Mouse (Mus musculus) MN1 (cell line): Measurements from ENCODE around the gene Gm10912.
A peak's percentile ranks its signal among the peaks of the same experiment; 100 is the strongest.
"Not testable (repeated sequence)": the region's sequence is repeated elsewhere in the genome, so short reads cannot be mapped to it uniquely, and the experiment has no call there.

Experiments used
- DNase-seq: peaks from one replicate; pipeline ENCODE4 v3.0.0-alpha.2; 2016; ENCODE audit warnings: low spot score

Gene Gm10912

DNA sequence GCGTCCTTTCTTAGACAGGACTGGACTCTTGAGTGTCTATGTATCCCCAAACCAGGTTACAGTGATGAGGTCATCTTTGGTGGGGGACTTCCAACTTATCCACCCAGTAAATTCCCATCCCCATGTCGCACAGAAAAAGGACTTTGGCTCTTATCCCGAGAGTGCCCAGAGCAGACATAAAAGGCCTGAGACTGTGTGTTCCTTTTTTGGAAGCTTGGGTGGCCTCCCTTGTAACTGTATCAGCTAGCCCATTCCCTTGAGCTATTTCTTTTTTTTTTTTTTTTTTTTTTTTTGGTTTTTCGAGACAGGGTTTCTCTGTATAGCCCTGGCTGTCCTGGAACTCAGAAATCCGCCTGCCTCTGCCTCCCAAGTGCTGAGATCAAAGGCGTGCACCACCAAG lies at the start of gene Gm10912:
Gene Gm10912, plus strand, starts transcription at position 301 of the 400 bp plus-strand sequence.
- DNase-seq, result not testable (repeated sequence)

GRCm38 (mm10) chr2:104023096-104023495 lies 42.5 kb upstream of the Gm10912 start:
- no peak for DNase-seq

DNA sequence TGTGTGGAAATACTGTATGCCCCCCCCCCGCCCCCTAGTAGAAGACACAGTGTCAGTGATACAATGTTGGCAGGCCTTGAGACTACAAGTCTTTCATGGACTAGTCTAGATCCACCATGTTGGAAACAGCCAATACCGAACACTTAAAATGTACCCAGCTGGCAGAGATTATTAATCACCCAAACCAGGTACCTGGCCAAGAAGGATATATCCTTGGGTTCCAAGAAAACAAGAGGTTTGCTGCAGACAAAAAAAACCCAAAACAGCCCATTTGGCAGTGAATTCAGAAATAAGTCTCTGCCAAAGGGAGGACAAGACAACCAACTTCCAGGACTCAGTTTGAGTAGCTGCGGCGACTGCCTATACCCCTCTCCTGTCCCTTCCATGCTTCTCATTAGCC lies 41.0 kb upstream of the Gm10912 start:
- DNase-seq, result no peak

GRCm38 (mm10) chr2:104027458-104028138 lies 38.0 kb upstream of the Gm10912 start, which contains the start of gene Fbxo3:
TSS of gene Fbxo3 (plus strand) at chr2:104027721.
- peak; percentile 87 for DNase-seq

DNA sequence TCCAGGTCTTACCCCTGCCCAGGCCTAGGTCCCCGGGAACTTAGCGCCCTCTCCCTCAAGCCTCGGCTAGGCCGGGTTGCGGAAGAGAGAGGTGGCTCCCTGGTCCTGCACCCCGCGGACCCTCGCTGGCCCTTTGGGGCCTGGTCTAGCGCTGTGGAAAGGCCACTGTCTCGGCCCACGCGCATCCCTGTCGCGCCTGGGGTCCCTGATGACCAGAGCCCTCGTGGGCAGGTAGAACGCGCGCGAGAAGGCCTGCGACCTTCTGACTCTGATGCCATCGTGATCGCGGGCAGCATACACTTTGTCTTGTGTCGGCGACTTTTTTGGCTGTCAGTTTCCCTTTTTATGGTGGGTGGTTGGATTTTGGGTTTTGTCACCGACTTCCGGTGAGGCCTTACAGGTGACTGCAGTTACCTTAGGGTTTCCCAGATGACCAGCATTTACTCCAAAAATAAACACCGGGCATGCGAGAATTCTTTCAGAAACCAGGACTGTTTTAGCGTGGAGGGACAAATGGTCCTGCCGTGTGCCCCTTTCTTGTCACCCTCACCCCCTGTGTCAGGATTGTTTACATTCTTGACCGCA lies 37.4 kb upstream of the Gm10912 start, which contains the start of gene 4931422A03Rik:
Gene 4931422A03Rik, minus strand, starts transcription at position 223 of the 585 bp plus-strand sequence.
- peak; percentile 60 for DNase-seq

DNA sequence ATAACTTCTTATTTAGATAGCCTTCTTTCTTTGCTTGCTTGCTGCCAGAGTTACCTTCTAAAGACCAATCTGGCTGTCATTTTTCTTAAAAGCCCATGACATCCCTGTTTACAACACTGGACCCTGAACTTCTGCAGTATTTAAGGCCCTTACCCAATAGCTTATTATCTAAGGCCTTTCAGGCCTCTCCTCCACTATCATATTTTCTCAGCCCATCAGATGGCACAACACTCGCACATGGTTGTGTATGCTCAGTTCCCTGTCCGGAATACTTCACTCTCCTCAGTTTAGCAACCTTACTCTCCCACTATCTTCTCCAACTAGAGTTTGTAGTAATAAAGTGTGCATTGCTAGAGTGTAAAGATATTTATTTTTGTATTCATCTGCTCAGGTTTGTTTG lies 36.6 kb upstream of the Gm10912 start:
- DNase-seq, result no peak

GRCm38 (mm10) chr2:104030381-104030780 lies 35.2 kb upstream of the Gm10912 start:
- DNase-seq, result no peak

GRCm38 (mm10) chr2:104032056-104032455 lies 33.6 kb upstream of the Gm10912 start:
- DNase-seq, result no peak

DNA sequence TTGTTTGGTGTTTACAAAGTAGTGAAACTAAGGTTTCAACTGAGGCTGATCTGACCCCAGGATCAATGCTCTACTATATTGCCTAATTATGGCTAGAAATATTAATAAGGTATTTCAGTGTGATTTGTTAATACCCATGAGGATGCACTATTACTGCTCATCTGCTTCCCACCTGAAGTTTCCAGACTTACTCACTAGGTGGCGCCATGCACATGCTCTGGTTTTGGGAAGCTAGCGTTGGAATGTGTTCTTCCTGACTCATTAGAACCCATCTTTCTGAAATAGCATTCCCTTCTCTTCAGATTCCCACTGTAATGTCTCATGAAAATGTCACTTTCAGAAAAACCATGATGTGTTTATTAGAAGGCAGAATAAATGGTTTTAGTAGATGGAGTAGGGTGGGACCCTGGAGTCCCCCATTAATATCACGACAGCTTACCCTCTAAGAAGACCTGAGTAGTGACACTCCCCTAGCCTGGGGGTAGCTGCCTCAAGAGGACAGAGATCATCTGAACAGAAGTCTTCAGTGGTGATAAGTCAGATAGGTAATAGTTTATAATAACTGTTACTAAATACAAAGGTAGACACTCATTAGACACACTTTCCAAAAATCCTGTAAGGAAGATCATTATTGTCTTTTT lies 30.7 kb upstream of the Gm10912 start:
- peak; percentile 67 for DNase-seq

DNA sequence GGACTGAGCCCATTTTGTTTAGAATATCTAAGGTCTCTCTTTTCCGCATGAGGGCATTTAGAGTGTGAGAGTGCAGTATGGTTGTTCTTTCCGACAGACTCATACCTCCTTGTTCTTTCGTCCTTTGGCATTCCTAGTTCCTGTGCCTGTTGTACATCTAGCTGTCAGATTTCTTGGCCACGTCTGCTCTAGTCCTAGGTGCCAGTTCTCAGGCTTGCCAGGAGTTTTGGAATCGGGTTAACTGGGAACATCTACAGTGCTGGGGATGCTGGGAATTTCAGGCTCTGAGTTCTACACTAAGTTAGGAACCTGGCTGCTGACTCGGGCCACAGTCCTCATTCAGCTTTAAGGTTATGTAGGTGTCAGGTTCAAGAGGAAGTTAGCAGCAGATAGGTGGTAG lies 30.0 kb upstream of the Gm10912 start:
- no peak for DNase-seq

DNA sequence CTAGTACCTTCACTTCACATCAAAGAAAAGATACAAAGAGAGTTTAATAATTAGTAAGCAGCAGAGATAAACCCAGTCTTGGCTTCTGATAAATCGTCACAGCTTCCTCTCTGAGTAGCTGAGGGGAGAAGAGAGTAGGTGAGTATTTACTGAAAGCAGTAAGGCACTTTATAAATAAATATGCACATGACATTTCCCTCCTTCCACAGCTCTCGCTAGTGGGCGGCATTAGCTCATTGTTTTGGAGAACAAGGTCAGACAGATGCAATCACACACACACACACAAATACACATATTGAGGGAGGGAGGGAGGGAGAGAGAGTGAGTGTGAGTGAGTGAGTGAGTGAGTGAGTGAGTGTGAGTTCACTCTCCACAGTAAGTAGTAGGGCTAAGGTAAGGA lies 29.3 kb upstream of the Gm10912 start:
- no peak for DNase-seq

DNA sequence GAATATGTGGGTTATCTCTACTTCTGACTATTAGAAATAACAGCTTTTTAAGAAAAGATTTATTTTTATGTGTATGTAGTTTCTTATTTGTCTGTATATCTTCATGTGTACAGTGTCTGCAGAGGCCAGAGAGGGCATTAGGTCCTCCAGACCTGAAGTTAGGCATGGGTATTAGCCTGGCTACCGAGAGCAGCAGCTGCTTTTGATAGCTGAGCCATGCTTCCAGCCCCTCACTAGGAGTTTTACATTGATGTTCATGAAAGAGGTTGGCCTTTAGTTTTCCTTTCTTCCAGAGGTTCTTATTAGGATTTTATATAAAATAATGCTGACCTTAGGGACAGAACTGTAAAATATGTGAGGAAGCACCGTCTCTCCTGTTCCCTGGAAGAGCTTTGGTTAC lies 27.4 kb upstream of the Gm10912 start:
- DNase-seq, result no peak

DNA sequence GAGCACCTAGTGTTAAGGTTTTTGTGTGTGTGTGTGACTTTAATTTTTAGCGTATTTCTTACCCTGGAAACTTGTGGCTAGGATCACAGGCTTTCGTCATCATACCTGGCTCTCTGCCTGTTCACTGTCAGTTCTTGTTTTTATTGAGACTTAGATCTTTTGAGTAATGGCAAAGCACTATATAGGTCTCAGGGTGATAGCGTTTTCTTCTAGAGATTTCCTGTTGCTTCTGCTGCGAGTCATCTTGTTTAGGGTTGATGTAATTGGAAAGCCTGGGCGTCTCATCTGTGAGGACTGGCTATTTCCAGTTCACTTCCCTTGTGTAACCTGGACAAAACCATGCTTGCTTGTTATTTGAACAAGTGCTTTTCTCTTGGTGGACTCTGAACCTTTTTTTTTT lies 24.0 kb upstream of the Gm10912 start:
- peak; percentile 29 for DNase-seq

DNA sequence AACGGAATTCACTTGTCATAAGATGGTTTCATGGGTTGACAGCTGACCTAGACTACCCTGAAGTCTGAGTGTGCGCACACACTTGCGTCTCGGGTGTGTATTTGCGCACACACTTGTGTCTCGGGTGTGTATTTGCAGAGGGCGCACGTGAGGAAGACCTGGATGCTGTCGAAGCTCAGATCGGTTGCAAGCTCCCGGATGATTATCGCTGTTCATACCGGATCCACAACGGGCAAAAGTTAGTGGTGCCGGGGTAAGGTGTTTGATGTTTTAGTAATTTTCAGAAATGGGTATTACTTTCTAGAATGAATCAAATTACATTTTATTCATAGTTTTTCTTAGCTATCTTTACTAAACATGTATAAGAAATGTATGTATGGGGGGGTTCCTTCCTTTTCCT lies 22.9 kb upstream of the Gm10912 start:
- DNase-seq, result no peak

- no peak for DNase-seq
Observed at GRCm38 (mm10) chr2:104043624-104044478, 21.8 kb upstream of the Gm10912 start.

DNA sequence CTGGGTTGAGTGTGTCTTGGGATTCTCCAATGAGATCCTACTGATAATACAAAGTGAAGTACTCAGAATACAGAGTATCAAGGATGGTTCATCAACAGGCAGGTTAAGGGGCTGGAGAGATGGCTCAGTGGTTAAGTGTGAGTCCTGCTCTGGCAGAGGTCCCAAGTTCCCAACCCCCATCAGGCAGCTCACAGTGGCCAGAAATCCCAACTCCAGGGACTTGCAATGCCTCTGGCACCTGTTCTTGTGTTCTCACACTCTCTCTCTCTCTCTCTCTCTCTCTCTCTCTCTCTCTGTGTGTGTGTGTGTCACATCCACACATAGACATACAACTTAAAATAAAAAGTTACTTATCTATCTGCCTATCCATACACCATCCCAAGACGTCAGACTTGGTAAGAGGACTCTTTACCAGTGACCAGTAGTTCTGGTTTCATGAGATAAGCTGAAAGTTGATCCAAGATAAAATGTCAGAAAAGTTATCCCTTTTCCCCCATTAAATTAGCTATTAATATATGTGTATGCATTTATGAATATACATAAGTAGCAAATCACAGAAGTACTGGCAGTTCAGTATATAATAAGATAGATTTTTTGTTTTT lies 21.0 kb upstream of the Gm10912 start:
- DNase-seq, result no peak

GRCm38 (mm10) chr2:104058381-104058780 lies 7.2 kb upstream of the Gm10912 start:
- DNase-seq, result no peak

DNA sequence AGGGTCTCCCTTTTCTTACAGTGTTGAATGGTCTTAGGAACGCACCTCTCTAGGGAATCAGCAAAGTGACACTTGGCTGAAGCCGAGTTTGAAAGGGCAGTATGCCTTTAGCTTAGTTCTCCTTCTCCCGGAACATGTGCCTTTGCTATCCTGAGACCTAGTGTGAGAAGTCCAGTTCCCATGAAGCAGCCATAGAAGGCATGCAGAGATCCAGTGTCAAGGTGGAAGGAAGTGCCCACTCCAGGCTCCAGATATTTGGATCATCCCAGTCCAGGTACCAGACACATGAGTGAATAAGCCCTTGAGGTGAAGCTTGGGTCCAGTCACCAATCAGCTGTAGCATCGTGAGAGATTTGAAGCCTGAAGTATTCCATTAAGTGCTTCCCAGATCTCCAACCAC lies 6.7 kb upstream of the Gm10912 start:
- DNase-seq, result no peak

- no peak for DNase-seq
Observed at GRCm38 (mm10) chr2:104059786-104060185, 5.8 kb upstream of the Gm10912 start.

GRCm38 (mm10) chr2:104060996-104061395 lies 4.6 kb upstream of the Gm10912 start:
- DNase-seq, result no peak

- DNase-seq, result no peak
Observed at GRCm38 (mm10) chr2:104062665-104063064, 3.0 kb upstream of the Gm10912 start.

DNA sequence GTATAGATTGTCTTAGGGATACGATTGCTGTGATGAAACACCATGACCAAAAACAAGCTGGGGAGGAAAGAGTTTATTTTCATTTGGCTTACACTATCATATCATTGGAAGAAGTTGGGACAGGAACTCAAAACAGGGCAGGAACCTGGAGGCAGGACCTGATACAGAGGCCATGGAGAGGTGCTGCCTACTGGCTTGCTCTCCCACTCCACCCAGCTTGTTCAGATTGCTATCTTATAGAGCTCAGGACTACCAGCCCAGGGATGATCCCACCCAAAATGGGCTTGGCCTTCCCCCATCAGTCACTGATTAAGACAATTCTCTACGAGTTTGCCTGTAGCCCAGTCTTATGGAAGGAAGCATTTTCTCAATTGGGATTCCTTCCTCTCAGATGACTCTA lies 1.5 kb upstream of the Gm10912 start:
- DNase-seq, result no peak
